Mouse (Mus musculus) adipocyte (in vitro differentiated cells): ENCODE results near the gene 1700015F17Rik.
A peak's percentile ranks its signal among the peaks of the same experiment; 100 is the strongest.

Experiments
- DNase-seq: peaks from one replicate; pipeline ENCODE4 v3.0.0-alpha.2; 2016; ENCODE audit warnings: low spot score

Gene 1700015F17Rik

GRCm38 (mm10) chr5:5423723-5424171 lies 55.2 kb downstream of the 1700015F17Rik start:
- no peak for DNase-seq

- no peak for DNase-seq
Measured at GRCm38 (mm10) chr5:5423081-5423480, 55.9 kb downstream of the 1700015F17Rik start.

- DNase-seq = peak; percentile 68
Measured at GRCm38 (mm10) chr5:5421439-5421838, 57.5 kb downstream of the 1700015F17Rik start.

- DNase-seq = peak; percentile 75
Measured at GRCm38 (mm10) chr5:5419992-5420455, 58.9 kb downstream of the 1700015F17Rik start, which contains the start of gene Cdk14. Gene Cdk14, minus strand, starts transcription at chr5:5420312.

- DNase-seq = peak; percentile 77
Measured at GRCm38 (mm10) chr5:5419253-5419652, 59.7 kb downstream of the 1700015F17Rik start.

GRCm38 (mm10) chr5:5414835-5415234 lies 64.1 kb downstream of the 1700015F17Rik start:
- peak; percentile 60 for DNase-seq

GRCm38 (mm10) chr5:5411886-5412285 lies 67.1 kb downstream of the 1700015F17Rik start:
- DNase-seq = no peak

- no peak for DNase-seq
Measured at GRCm38 (mm10) chr5:5401986-5402385, 77.0 kb downstream of the 1700015F17Rik start.

GRCm38 (mm10) chr5:5392786-5393185 lies 86.2 kb downstream of the 1700015F17Rik start:
- DNase-seq = no peak
